Mouse (Mus musculus) neural tube, embryonic 10.5 days (tissue): ENCODE data around the gene Pgpep1l.
"Not testable (repeated sequence)": the region's sequence is repeated elsewhere in the genome, so short reads cannot be mapped to it uniquely, and the experiment has no call there.

ENCODE experiments used
- DNase-seq: peaks from one replicate; pipeline ENCODE4 v3.0.0-alpha.2; 2017; ENCODE audit warnings: low spot score; ENCODE audit errors: extremely low spot score

Pgpep1l gene

DNA sequence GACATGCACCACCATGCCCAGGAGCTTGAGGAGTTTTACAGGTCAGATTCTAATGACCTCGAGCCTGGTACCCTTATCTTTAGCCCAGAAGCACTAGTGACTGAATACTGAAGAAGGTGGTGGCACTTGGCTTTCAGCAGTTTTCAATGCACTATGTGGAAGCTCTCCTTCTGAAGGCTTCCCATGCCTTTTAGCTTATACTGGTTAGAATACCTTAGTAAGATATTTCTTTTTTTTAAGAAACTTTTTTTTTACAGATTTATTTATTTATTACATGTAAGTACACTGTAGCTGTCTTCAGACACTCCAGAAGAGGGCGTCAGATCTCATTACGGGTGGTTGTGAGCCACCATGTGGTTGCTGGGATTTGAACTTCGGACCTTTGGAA, 19.1 kb upstream of the Pgpep1l start:
- not testable (repeated sequence) for DNase-seq

DNA sequence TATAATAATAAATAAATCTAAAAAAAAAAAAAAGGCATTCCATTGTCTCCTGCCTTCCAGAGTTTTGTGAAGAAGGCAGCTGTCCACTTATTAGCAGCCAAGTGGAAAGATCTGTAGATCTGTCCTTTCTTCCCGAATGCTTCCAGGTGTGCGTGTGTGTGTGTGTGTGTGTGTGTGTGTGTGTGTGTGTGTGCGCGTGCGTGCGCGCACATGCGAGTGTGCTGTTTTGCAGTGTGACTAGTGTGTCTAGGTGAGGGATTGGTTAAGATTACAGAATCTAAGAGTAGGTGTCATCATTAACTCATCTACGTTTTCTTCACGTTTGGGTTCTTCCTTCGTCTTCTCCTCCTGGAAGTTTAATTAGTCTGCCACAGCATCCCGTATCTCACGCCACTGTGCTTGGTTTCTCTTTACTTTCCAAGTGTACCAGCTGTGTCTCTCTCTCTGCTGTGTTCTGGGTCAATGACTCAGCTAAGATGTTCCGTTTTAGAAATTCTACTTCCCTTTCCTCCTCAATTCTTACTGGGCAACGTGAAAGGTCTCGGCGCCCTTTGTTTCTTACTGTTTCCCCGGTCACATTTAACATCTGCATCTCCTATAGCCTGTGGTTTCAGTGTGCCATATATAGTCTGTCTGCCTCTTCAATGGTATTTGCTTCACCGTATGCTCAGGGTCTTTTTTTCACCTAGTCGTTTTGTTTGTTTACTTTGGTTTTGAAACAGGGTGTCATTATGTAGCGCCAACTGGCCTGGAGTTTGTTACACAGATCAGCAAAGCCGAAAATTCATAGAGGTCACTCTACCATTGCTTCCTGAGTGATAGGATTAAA, 18.5 kb upstream of the Pgpep1l start:
- DNase-seq: no peak

DNA sequence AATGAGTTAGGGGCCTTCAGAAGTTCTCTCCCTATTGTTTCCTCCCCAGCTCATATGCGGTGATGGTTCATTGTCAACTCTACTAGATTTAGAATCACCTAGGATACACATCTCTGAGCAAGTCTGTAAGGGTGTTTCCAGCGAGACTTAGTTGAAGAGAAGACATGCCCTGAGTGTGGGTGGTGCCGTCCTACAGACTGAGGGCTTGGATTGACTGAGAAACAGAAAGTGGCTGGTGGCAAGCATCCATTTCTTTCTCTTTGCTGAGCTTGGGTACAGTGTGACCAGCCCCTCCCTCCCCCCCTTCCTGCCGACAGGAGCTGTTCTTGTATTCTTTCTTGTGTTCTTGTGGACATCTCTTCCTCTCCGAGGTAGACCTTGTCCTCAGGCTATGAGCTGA, 17.3 kb upstream of the Pgpep1l start:
- no peak for DNase-seq

DNA sequence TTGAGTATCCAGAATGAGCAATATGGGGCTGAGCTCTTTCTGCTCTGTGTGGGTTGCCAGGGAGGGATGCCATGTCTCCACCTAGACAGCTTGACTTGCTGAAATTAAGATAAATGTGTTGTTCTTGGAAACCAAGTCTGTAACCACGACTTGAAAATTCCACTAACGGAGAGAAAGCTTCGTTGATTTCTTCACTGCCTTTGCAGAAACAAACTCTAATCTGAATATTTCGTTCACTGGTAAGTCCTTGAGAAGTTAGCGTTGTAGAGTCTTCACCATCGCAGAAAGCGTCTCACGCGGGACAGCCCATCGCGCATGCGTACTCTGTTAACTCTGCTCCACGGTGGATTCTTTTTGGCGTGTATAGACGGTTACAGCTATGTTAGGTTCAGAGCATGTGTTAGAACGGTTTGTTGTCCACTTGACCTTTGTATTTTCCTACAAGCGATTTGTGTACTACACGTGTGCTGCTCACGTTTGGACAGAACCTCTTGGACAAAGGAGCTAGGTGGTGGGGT, 16.4 kb upstream of the Pgpep1l start:
- no peak for DNase-seq

DNA sequence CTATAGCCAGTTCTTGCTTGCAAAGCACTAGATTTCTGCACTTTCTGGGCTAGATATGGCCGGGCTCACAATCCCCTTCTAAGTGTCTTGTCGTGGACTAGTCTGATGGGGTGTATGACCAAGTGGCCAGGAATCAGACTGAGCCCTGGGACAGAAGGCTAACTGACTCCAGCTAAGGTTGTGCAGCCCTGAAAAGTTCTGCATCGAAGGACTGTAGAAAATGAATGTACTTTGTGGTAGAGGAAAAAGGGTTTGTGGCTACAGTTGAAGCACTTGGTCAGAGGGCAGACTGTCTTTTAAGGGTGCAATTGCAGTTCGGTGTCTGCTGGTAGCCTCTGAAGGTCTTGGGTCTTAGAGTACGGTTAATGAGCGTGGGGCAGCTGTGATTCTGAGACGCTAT, 15.4 kb upstream of the Pgpep1l start:
- no peak for DNase-seq

DNA sequence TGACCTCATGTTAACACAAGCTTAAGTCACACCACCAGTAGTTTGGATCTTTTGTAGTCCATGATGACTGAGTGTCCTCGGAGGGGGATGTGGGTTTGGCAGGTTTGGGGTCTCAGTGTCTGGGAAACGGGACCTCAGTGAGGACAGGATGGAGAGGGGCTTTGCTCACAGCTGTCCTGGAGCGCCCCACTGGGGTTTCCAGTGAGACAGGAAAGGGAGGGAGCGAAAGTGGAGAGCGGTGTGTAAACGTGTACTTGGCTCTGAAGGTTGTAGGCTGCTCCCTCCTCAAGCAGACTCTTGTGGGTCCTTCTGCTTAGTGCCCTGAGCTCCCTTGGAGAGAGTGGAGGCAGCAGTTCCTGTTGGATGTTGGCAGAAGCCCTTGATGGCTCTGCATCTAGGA, 14.9 kb upstream of the Pgpep1l start:
- no peak for DNase-seq

DNA sequence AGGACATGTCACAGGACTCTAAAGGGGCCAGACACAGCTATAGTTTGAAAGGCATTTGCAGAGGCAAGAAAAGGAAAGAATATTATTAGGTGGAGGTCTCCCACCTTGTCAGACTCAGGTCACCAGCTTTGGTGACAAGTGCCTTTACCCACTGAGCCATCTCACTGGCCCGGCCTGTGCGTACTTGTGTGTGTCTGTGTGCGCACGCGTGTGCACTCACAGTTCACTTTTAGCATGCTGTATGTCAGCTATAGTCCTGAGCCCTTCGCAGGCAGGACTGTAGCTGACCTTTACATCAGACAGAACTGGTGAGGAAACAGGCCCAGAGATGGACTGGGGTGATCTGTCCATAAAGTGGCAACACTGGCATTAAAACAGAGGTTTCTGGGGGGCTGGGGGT, 14.4 kb upstream of the Pgpep1l start:
- no peak for DNase-seq

DNA sequence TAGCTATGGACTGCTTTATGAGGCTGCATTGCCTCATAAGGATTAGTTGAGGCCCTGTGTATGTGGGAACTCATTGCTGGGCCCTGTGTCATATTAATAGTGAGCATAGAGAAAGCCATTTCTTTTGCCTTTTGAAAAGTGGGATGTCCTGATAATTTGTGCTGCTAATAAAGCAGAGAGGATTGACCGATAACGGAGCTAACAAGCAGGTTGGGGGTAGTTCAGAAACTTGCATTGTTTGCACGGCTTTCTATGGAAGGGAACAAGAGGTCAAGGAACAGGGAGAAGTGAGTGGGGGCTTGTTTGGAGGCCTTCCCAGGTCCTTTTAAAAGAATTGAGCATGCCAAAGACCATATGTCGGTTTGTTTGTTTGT, 13.9 kb upstream of the Pgpep1l start:
- DNase-seq: no peak

DNA sequence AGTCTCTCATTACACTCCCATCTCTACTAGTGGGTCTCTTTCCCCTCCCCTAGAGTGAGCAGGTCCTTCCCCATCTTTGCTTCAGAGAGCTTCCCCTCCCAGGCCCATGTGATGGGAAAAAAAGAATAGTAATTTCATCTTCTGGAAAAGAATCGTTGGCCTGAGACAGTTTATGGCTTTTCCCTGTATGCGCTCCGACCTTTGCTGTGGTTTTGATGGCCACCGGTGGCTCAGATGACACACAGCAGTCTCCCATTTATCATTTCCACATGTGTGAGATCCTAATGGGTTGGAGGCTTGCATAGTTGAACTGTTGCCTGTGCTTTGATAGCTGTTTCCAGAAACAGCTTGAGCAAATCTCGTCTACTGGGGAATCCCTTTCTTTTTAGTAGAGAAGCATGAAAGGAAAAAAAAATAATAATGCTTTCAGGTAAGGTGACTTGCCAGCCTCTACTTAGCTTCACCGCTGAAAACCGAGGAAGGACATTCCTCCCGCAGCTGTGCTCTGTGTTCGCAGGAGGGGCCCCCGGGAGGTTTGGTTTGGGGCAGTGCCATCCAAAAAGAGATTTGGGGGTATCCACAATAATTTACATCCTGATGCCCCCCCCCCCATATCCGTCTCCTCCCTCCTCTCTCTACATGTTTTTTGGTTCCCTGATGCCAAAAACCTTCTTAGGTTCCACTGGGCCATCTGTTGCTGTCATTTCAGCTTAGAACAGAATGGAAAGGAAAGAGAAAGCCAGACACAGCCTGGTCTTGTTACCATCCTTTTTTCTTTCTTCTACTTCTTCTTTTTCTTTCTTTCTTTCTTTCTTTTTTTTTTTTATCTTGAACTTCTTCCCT, 13.2 kb upstream of the Pgpep1l start:
- peak; percentile 37 for DNase-seq

DNA sequence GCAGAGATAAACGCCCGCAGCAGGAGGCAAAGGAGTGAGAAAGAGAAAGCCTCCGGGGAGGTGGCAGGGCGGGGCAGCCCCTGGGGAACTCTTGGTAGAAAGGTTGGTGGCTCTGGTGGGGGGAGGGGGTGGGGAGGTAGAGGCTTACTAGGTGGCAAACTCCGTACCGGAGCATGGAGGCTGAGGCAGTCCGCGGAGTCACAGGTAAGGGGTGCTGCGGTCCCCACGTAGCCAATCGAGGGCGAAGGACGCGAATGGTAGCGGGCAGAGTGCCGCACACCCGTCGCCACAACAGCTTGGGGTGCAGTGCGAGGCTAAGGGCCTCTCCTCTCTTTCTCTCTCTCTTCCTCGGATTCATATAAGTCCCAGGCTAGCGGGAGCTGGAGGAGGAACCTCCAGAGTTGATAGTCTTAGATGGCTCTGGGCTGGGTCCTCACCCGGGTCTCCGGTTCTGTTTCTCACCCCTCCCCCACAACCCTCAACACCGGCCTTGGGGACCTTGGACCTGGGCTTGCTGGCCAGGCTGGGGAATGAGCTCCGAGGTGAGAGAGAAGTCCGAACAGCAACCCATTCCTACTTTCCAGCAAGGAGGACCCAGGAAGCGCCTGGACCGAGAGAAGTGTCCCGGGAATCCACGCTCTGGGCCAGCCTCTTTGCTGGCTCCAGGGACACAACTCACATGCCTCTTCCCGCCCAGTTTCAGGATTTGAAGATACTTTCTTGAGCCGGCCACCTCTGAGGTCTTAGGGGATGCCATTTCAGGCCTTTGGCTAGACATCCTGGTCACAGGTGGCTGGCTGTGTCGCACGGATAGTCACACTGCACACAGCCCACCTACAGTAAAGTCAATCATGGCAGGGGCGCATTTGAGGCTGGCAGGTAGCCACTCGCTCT, 12.1 kb upstream of the Pgpep1l start:
- no peak for DNase-seq

DNA sequence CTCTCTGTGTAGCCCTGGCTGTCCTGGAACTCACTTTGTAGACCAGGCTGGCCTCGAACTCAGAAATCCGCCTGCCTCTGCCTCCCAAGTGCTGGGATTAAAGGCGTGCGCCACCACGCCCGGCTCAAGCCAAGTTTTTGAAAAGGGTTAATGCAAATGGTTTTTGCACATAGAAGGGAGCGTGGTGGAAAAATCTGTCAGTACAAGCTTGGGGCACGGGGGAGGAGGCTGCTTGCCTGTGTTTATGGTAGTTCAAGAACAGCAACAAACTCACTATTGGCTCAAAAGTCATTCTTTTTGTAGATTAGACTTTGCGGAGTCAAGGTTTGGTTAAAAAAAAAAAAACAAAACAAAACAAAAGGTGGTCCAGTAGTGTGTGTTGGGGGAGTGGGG, 11.4 kb upstream of the Pgpep1l start:
- DNase-seq: not testable (repeated sequence)

DNA sequence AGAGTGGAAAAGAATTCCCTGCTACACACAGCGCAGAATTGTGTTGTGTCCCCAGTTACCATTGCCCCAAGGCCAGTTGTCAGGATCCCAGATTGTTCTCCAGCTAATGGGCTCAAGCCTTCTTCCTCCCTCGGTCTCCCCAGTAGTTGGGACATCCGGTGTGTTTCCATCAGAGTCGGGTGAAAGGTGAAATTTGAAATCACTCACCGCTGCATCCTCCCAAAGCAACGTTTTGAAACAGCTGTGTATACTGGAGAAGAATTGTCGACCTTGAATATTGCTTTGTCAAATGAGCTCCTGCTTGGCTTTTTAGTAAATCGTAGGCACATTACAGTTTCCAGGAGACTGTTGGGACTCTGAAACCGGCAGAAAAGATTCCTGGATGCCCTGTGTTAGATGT, 10.9 kb upstream of the Pgpep1l start:
- DNase-seq: no peak

DNA sequence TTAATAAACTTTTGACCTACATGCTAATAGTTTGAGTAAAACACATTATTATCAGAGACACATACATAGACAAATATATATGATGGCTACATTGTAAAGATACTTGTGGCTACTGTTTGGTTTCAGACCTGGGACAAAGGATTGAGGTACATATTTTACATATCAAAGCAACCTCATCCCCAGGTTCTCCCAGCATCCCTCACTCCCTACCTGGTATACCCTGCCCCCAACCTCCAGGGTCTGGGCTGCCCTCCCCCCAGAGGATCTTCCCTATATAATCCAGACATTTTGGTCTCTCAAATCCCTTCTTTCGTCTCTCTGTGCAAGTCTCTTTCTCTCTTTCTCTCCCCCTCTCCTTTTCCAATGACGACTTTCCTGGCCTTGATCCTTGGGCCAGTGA, 10.2 kb upstream of the Pgpep1l start:
- DNase-seq: no peak

DNA sequence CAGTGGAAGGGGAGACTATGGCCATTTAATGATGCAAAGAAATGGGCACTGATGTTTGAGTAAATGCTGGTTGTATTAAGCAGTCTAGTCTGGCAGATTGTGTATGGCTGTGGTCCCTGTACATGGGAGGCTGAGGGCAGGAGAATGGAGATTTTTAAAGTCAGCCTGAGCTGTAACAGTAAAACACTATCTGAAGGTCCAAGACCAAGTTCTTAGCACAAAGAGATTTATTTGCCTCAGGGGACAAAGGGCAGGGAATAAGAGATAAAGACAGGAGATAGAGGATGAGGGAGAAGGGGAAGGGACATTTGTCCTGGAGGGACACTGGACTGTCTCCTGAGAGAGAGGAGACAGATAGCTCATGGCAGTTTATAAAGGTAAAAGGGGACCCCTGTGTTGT, 9.5 kb upstream of the Pgpep1l start, which contains the start of gene Fam169b:
Fam169b (plus strand) TSS at position 325 of the 400 bp plus-strand sequence.
- DNase-seq: no peak

DNA sequence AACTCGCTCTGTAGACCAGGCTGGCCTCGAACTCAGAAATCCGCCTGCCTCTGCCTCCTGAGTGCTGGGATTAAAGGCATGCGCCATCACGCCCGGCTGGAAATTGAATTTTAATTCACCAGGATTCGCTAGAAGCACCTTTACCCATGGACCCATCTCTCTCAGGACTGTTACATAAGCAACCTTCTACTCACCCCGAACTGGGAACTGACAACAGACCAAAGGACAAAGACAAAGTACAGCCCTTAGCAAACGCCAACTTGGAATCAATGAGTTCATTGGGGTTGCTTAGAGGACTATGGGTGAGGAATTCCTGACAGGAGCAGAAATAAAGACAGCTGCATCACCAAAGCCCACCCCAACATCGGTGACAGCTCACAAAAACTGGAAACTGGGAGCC, 8.6 kb upstream of the Pgpep1l start:
- DNase-seq: no peak

DNA sequence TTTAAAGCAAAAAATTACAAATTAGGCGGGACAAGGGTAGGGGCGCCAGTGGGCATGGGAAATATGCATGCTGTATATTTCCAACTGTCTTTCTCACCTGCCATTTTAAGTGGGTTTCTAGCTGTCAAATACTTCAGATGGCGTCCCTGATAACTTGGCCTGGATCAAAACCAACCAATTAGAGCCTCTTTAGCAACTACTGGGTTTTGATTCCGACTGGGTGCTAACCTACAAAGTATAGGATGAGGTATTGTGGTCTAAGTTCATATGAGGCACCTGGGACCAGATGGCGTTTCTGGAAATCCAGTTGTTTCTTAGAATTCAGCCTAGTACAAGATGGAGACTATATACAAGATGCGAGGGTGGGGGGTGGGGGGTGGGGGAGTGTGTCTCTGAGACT, 7.8 kb upstream of the Pgpep1l start:
- no peak for DNase-seq

DNA sequence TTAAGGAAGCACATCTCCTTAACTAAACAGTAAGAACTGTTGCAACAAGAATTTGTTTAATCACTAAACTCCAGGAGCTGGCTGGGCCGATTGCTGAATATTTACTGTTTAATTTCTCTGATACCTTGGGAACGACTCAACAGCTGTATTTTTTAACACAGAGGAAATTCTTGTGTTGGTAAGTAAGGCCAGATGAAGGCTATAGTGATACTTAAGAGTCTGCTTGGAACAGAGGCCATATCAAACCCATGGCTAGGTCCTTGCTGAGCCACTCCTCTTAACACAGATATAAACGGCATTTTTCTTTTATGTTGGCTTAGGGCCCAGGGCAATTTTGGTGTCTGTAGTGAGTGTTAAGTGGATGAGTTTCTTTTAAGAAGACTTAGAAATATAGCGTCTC, 6.5 kb upstream of the Pgpep1l start:
- no peak for DNase-seq

DNA sequence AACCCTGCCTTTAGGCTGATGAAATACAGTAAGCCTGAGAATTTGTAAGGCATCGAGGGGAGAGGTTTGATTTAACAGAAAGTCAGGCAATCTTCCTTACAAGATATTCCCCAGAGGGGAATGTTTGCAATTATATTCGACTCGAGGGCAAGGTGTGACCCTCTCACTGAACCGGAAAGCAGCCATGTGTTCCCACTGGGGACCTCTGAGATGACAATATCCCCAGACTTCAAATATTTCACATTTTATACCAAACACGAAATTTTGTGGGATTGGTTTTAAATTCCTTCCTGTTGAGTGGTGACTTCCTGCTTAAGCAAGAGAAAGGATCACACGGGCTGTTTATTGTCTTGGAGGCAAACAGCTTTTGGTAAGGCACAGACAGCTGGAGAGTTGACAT, 2.7 kb upstream of the Pgpep1l start:
- no peak for DNase-seq

DNA sequence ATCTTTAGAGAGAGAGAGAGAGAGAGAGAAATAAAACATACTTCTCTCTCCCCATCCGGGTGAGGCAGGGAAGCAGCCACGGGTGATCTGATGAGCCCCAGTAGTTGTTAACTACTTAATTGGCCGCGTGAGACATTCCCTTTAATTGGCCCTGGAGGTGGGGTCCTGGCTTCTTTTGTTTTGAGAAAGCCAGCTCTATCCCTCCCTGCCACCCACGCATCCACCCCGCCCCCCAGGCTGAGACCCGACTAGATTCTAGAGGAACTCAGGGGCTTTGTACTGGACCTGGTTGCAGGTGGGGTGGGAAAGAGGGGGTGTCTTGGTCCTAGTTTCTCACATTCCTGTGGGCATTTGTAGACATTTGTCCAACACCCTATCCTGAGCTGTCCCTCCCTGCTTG, 1.4 kb upstream of the Pgpep1l start:
- no peak for DNase-seq

DNA sequence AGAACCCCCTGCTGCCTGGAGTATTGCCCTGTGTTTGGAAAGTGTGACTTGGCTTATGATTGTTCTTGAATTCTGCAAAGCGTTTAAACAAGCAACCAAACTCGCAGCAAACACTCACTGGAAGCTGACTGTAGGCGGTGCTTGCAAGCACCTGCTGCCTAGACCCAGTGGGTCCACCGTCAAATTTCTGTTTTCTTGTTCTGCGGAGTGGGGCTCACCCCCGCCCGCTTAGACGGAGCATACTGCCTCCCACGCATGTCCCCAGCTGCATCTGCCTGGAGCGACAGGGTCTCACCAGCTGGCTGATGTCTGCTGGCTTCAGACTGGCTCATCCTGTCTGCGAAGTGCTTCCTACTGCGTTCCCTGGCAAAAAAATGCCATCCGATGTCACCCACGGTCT, 498 bp upstream of the Pgpep1l start:
- DNase-seq: peak; percentile 34

DNA sequence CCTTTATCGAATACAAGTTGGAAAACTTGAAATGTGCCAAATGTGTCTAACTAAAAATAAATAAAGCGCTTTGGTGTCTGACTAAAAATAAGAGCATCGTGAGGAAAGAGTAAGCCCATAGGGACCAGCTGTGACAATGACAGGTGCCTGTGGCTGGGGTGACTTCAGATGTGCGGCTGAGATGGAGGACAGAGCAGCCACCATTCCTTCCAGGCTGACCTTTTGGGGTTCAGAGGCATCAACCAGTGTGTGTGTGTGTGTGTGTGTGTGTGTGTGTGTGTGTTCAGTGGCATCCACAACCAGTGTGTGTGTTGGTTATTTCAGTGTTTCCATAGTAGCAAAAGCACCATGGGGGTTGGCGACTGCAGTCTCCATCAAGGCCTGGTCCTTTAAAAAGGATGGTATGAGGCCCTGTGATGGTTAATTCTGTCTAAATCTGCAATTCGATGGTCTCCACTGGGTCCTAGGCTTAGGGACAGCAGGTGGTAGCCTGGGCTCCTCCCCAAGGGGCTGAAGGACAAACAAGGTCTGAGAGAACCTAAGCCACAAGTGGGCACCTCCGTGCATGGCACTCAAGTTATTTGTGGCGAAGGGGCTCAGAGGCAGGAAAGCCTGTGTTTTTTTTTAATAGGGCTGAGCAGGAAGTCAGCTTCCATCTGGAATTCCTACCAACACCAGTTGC, 546 bp downstream of the Pgpep1l start:
- DNase-seq: no peak
